Mouse (Mus musculus): ENCODE results near the gene Nupr1l. TPM values are rescaled to one million over a fixed set of nuclear protein-coding genes. Genes with fewer than 3 reads are reported as not detected.

Gene Nupr1l
- polyA plus RNA-seq (2012; rRNA removed) (4.3 and 4.5 TPM in 2 replicates), polyA plus RNA-seq (2014; fragmentation: Nextera tagmentation; extraction: Ambion mirVana) (2.6 and 3.1 TPM in 2 replicates)

DNA sequence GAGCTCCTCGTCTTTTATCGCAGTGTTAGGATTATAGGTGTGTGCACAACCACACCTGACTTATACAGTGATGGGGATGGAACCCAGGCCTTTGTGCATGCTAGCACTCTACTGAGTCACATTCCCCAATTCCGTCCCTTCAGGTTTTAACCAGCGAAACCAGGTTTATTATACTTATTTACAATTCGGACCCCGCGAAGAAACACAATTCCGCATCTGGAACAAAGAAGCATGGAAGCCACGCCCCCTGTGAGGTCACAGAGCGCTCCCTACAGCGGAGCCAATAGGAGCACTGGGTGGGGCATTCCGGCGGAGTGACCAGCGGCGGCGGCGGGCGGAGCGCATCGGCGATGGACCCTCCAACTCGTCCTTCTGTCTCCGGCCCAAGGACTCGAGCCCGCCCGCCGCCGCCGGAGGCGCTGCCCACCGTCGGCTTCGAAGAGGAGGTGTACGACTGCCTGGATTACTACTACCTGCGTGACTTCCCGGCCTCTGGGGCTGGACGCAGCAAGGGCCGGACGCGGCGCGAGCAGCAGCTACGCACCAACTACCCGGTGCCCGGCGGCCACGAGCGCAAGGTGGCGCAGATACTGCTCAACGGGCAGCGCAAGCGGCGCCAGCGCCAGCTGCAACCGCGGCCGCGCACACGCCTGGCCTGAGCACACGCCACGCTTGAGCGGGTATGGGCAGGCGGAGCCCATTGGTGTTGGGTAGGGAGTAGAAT, at the start of gene Nupr1l:
Gene Nupr1l, plus strand, starts transcription at position 299 of the 724 bp plus-strand sequence.
- peak within 1 kb of the TSS; percentile 76 for H3K27ac ChIP-seq (replicated peaks; ENCODE audit: low read depth, low read length)
- peak within 1 kb of the TSS; percentile 79 for H3K4me2 ChIP-seq (replicated peaks; ENCODE audit: low read depth, low read length, severe bottlenecking)
- H3K9ac ChIP-seq (ENCODE audit: low read depth, low read length, severe bottlenecking): peak within 1 kb of the TSS; percentile 80
- peak; percentile 98 for ATAC-seq (ENCODE audit: low FRiP score, low read depth)
- peak within 1 kb of the TSS; percentile 63 for H3K4me3 ChIP-seq (replicated peaks; ENCODE audit: low read length)
- H3K9me3 ChIP-seq (ENCODE audit: control insufficient read depth, low read length): no peaks in the 10 kb centered on the region
- peak; percentile 97 for DNase-seq (ENCODE audit: low spot score)
- H3K4me1 ChIP-seq (ENCODE audit: control insufficient read depth, insufficient read depth, low read length): 0 out of 2 replicates have a peak, but pooled peaks cover 4% of the 10 kb centered on the region
- TF ChIP-seq POLR2A (IDR thresholded peaks at IDR 0.05; ENCODE audit: borderline replicate concordance, extremely low read depth, insufficient read depth, insufficient read length): no peak
- 0 out of 2 replicates have a peak, but pooled peaks cover 4% of the 10 kb centered on the region for H3K36me3 ChIP-seq (ENCODE audit: control insufficient read depth, insufficient read depth, low read length)
- no peaks in the 10 kb centered on the region for H3K27me3 ChIP-seq (ENCODE audit: control insufficient read depth, insufficient read depth, low read length)
- WGBS: under 1% methylated on average over 63 of the region's 63 CpGs

DNA sequence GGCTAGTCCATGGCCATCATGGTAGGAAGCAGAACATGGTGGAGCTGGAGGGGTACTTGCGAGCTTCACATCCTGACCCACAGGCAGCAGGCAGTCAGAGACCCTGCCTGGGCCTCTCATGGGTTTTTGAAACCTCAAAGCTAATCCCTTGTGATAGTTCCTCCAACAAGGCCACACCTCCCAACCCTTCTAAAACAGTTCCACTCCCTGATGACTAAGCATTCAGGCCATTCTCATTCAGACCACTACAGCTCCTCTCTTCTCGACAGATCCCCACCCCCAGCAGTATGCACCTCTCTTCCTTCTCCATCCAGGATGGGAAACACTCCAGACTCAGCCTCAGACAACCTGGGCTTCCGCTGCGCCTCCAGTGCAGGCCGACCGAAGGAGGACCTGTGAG, 46.0 kb upstream of the Nupr1l start:
- Histone ChIP-seq H3K27me3 (ENCODE audit: control insufficient read depth, insufficient read depth, low read length) (no peaks in the 10 kb centered on the region), H3K4me1 (ENCODE audit: control insufficient read depth, insufficient read depth, low read length) (no peaks in the 10 kb centered on the region), H3K9me3 (ENCODE audit: control insufficient read depth, low read length) (no peaks in the 10 kb centered on the region), H3K27ac (replicated peaks; ENCODE audit: low read depth, low read length) (no peak overlapping the region), H3K4me2 (replicated peaks; ENCODE audit: low read depth, low read length, severe bottlenecking) (no peak overlapping the region), H3K4me3 (replicated peaks; ENCODE audit: low read length) (no peak overlapping the region), H3K36me3 (ENCODE audit: control insufficient read depth, insufficient read depth, low read length) (peaks cover 45% of the 10 kb centered on the region), H3K9ac (ENCODE audit: low read depth, low read length, severe bottlenecking) (no peak overlapping the region)
- ATAC-seq (ENCODE audit: low FRiP score, low read depth): no peak
- WGBS: 96% methylated on average over 6 of the region's 6 CpGs
- no peak for TF ChIP-seq POLR2A (IDR thresholded peaks at IDR 0.05; ENCODE audit: borderline replicate concordance, extremely low read depth, insufficient read depth, insufficient read length)
- DNase-seq (ENCODE audit: low spot score): no peak

DNA sequence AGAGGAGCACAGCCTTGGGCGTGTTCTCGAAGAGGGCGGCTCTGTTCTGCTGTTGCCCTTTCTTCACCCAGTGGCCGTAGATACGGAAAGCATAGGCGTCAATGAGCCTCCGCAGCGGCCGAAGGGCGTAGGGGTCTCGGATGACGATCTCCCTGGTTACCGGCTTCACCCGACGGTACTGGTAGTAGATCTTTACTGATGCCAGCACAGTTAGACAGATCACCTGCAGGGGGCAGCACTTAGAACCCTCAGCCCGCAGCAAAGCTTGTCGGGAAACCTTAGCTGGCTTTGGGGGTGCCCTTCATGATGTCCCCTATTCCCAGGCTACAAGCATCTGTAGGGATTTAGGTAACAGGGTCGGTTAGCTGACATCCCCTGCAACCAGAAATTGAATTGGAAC, 43.9 kb upstream of the Nupr1l start:
- Histone ChIP-seq H3K4me3 (replicated peaks; ENCODE audit: low read length) (no peak overlapping the region), H3K9me3 (ENCODE audit: control insufficient read depth, low read length) (no peaks in the 10 kb centered on the region), H3K4me1 (ENCODE audit: control insufficient read depth, insufficient read depth, low read length) (no peaks in the 10 kb centered on the region), H3K27me3 (ENCODE audit: control insufficient read depth, insufficient read depth, low read length) (no peaks in the 10 kb centered on the region), H3K4me2 (replicated peaks; ENCODE audit: low read depth, low read length, severe bottlenecking) (no peak overlapping the region), H3K9ac (ENCODE audit: low read depth, low read length, severe bottlenecking) (peak overlapping the region; percentile 40; the same call in 1 of the 2 replicates), H3K27ac (replicated peaks; ENCODE audit: low read depth, low read length) (no peak overlapping the region), H3K36me3 (ENCODE audit: control insufficient read depth, insufficient read depth, low read length) (peaks cover 27% of the 10 kb centered on the region)
- DNase-seq (ENCODE audit: low spot score) (peak; percentile 22), ATAC-seq (ENCODE audit: low FRiP score, low read depth) (no peak)
- no peak for TF ChIP-seq POLR2A (IDR thresholded peaks at IDR 0.05; ENCODE audit: borderline replicate concordance, extremely low read depth, insufficient read depth, insufficient read length)
- WGBS: 10% methylated on average over 18 of the region's 18 CpGs

DNA sequence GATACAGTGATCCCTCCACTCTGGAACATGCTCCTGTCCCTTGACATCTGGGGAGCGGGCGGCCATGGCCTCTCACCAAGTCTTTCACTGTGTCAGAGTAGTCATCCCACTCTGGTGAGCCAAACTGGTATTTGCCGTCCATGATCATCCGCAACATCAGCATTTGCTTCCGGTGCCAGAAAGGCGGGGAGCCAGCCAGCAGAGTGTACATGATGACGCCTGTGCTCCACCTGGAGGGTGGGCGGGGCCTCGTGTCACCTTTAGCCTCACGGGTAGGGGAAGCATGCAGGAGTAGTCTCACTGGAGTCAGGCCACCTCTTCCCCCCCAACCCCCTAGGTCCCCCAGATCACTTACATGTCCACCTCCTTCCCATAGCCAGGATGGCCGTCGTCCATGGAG, 42.5 kb upstream of the Nupr1l start:
- no peak for TF ChIP-seq POLR2A (IDR thresholded peaks at IDR 0.05; ENCODE audit: borderline replicate concordance, extremely low read depth, insufficient read depth, insufficient read length)

DNA sequence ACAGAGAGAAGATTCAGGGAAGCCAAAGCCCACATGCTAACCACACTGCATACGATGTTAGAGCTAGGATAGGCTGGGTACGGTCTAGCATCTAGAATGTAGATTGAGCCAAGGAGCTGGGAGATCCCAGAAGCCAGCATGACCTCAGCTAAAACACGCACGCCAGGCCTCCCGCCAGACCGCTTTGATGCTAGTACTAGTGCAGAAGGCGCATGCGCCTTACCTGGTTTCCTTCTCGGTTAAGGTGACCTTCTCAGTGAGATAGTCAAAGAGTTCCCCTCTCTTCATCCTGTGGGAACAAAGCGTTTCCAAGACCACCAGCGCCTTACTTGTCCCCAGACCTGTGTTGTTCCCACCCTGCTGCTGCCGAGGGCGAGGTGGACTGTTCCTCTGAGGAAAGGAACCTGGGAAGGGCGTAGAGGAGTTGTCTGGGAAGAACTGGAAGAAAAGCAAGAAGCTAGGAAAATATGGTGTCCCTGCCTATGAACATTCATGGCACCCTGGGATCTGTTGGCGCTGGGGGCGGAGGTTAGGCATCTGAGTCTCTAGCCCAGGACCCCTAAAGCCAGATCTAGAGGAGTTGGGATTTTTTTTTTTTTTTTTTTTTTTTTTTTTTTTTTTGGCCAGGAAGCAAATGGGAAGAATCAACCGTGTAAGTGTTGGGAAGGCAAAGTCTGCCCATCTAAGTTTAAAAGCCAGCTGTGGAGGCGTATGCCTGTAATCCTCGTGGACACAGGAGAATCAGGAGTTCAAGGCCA, 38.9 kb upstream of the Nupr1l start:
- Histone ChIP-seq H3K27me3 (ENCODE audit: control insufficient read depth, insufficient read depth, low read length) (no peaks in the 10 kb centered on the region), H3K9ac (ENCODE audit: low read depth, low read length, severe bottlenecking) (no peak overlapping the region), H3K4me1 (ENCODE audit: control insufficient read depth, insufficient read depth, low read length) (no peaks in the 10 kb centered on the region), H3K4me3 (replicated peaks; ENCODE audit: low read length) (no peak overlapping the region), H3K9me3 (ENCODE audit: control insufficient read depth, low read length) (no peaks in the 10 kb centered on the region), H3K27ac (replicated peaks; ENCODE audit: low read depth, low read length) (no peak overlapping the region), H3K4me2 (replicated peaks; ENCODE audit: low read depth, low read length, severe bottlenecking) (no peak overlapping the region), H3K36me3 (ENCODE audit: control insufficient read depth, insufficient read depth, low read length) (no peaks in the 10 kb centered on the region)
- DNase-seq (ENCODE audit: low spot score) (no peak), ATAC-seq (ENCODE audit: low FRiP score, low read depth) (no peak)
- no peak for TF ChIP-seq POLR2A (IDR thresholded peaks at IDR 0.05; ENCODE audit: borderline replicate concordance, extremely low read depth, insufficient read depth, insufficient read length)
- 88% methylated on average over 19 of the region's 19 CpGs for WGBS

More for the DNA sequence above, 42.5 kb upstream of the Nupr1l start:
- H3K4me1 ChIP-seq (ENCODE audit: control insufficient read depth, insufficient read depth, low read length): no peaks in the 10 kb centered on the region
- no peak overlapping the region for H3K4me2 ChIP-seq (replicated peaks; ENCODE audit: low read depth, low read length, severe bottlenecking)
- H3K9ac ChIP-seq (ENCODE audit: low read depth, low read length, severe bottlenecking): no peak overlapping the region
- H3K4me3 ChIP-seq (replicated peaks; ENCODE audit: low read length): no peak overlapping the region
- no peak overlapping the region for H3K27ac ChIP-seq (replicated peaks; ENCODE audit: low read depth, low read length)
- no peak for ATAC-seq (ENCODE audit: low FRiP score, low read depth)
- no peaks in the 10 kb centered on the region for H3K9me3 ChIP-seq (ENCODE audit: control insufficient read depth, low read length)
- 84% methylated on average over 12 of the region's 12 CpGs for WGBS
- no peaks in the 10 kb centered on the region for H3K27me3 ChIP-seq (ENCODE audit: control insufficient read depth, insufficient read depth, low read length)
- no peak for DNase-seq (ENCODE audit: low spot score)
- H3K36me3 ChIP-seq (ENCODE audit: control insufficient read depth, insufficient read depth, low read length): peaks cover 14% of the 10 kb centered on the region

Data from limb, embryonic 14.5 days (tissue).